Mouse (Mus musculus): ENCODE results near the gene Natd1. TPM values are rescaled to one million over a fixed set of nuclear protein-coding genes. Genes with fewer than 3 reads are reported as not detected.

Natd1 gene
- 10 to 100 TPM in 1 of 2 experiments, 1 to 10 TPM in 1; 9.6 to 12.1 TPM for total RNA-seq (2021)
- long read RNA-seq, full-length matches to known transcripts: 17 of 22 reads
- long read RNA-seq, partial matches to known transcripts: 0 of 22 reads
- long read RNA-seq, other reads (novel, unspliced or antisense): 5 of 22 reads

- DNase-seq (ENCODE audit: low spot score in 2 of 2): no peak
Measured at GRCm38 (mm10) chr11:60914491-60914890, at the start of gene Natd1. Gene Natd1, minus strand, starts transcription at chr11:60914750.

GRCm38 (mm10) chr11:60962709-60963108, 48.2 kb upstream of the Natd1 start:
- DNase-seq (ENCODE audit: low spot score in 2 of 2): peak in 1 of 2 experiments; percentile 17

- no peak for DNase-seq (ENCODE audit: low spot score in 2 of 2)
Measured at GRCm38 (mm10) chr11:60961176-60961575, 46.6 kb upstream of the Natd1 start.

- DNase-seq (ENCODE audit: low spot score in 2 of 2): no peak
Measured at GRCm38 (mm10) chr11:60958948-60959347, 44.4 kb upstream of the Natd1 start.

GRCm38 (mm10) chr11:60955621-60956383, 41.3 kb upstream of the Natd1 start:
- no peak for DNase-seq (ENCODE audit: low spot score in 2 of 2)

GRCm38 (mm10) chr11:60954255-60955104, 39.9 kb upstream of the Natd1 start:
- DNase-seq (ENCODE audit: low spot score in 2 of 2): no peak

- DNase-seq (ENCODE audit: low spot score in 2 of 2): peak; percentile 64 to 92
Measured at GRCm38 (mm10) chr11:60953803-60954202, 39.3 kb upstream of the Natd1 start.

- no peak for DNase-seq (ENCODE audit: low spot score in 2 of 2)
Measured at GRCm38 (mm10) chr11:60952986-60953385, 38.4 kb upstream of the Natd1 start.

GRCm38 (mm10) chr11:60952362-60952761, 37.8 kb upstream of the Natd1 start:
- DNase-seq (ENCODE audit: low spot score in 2 of 2): no peak

- DNase-seq (ENCODE audit: low spot score in 2 of 2): no peak
Measured at GRCm38 (mm10) chr11:60951896-60952295, 37.3 kb upstream of the Natd1 start.

- DNase-seq (ENCODE audit: low spot score in 2 of 2): no peak
Measured at GRCm38 (mm10) chr11:60945003-60945402, 30.5 kb upstream of the Natd1 start.

- DNase-seq (ENCODE audit: low spot score in 2 of 2): no peak
Measured at GRCm38 (mm10) chr11:60942263-60943015, 27.9 kb upstream of the Natd1 start.

- no peak for DNase-seq (ENCODE audit: low spot score in 2 of 2)
Measured at GRCm38 (mm10) chr11:60941370-60941769, 26.8 kb upstream of the Natd1 start.

GRCm38 (mm10) chr11:60940501-60940900, 26.0 kb upstream of the Natd1 start:
- no peak for DNase-seq (ENCODE audit: low spot score in 2 of 2)

- DNase-seq (ENCODE audit: low spot score in 2 of 2): no peak
Measured at GRCm38 (mm10) chr11:60939487-60939886, 24.9 kb upstream of the Natd1 start.

- no peak for DNase-seq (ENCODE audit: low spot score in 2 of 2)
Measured at GRCm38 (mm10) chr11:60937611-60938010, 23.1 kb upstream of the Natd1 start.

- no peak for DNase-seq (ENCODE audit: low spot score in 2 of 2)
Measured at GRCm38 (mm10) chr11:60935975-60936373, 21.4 kb upstream of the Natd1 start.

- peak; percentile 36 to 56 for DNase-seq (ENCODE audit: low spot score in 2 of 2)
Measured at GRCm38 (mm10) chr11:60935326-60935974, 20.9 kb upstream of the Natd1 start.

GRCm38 (mm10) chr11:60934795-60935194, 20.2 kb upstream of the Natd1 start:
- no peak for DNase-seq (ENCODE audit: low spot score in 2 of 2)

GRCm38 (mm10) chr11:60933178-60933930, 18.8 kb upstream of the Natd1 start:
- no peak for DNase-seq (ENCODE audit: low spot score in 2 of 2)

Data from layer of hippocampus, adult 18-20 months (tissue).